Mouse (Mus musculus) forebrain, embryonic 16.5 days (tissue): ENCODE data around the gene Ms4a4d. TPM values are rescaled to one million over a fixed set of nuclear protein-coding genes. Genes with fewer than 3 reads are reported as not detected.

Experiments used
- polyA plus RNA-seq: library from polyadenylated mRNA; unstranded; fragments of >200 nt; fragmentation: Nextera tagmentation; extraction: Ambion mirVana; gene quantifications from 2 replicates; pipeline ENCODE4 v1.2.1, GENCODE M21; 2015

Ms4a4d gene
- polyA plus RNA-seq, 1 experiment from 2014 or later = not detected

Other genes starting within 250 kb of the Ms4a4d start
- gene Ms4a14, start 222.3 kb upstream of the Ms4a4d start, polyA plus RNA-seq = not detected in 2 replicates
- gene Ms4a7, start 200.7 kb upstream of the Ms4a4d start, polyA plus RNA-seq = 2.0 and 2.1 TPM in 2 replicates
- gene Ms4a4a, start 161.3 kb upstream of the Ms4a4d start, polyA plus RNA-seq = 1.3 and 1.8 TPM in 2 replicates
- gene Ms4a4c, start 132.0 kb upstream of the Ms4a4d start, polyA plus RNA-seq = not detected in 2 replicates
- gene Ms4a4b, start 93.2 kb upstream of the Ms4a4d start, polyA plus RNA-seq = not detected in 2 replicates
- 1.5 and 2.1 TPM in 2 replicates for gene Ms4a6c, start 67.4 kb upstream of the Ms4a4d start, polyA plus RNA-seq
- gene Gm8369, start 50.9 kb upstream of the Ms4a4d start, polyA plus RNA-seq = not detected in 2 replicates
- 1.5 and 2.7 TPM in 2 replicates for gene Ms4a6b, start 20.3 kb upstream of the Ms4a4d start, polyA plus RNA-seq
- 1.4 and 1.9 TPM in 2 replicates for gene Ms4a6d, start 68.0 kb downstream of the Ms4a4d start, polyA plus RNA-seq
- 0.14 TPM in 1 of 2 replicates, not detected in the other for gene Ms4a2, start 86.9 kb downstream of the Ms4a4d start, polyA plus RNA-seq
- not detected in 2 replicates for gene Ms4a3, start 104.0 kb downstream of the Ms4a4d start, polyA plus RNA-seq
- not detected in 2 replicates for gene Oosp2, start 123.8 kb downstream of the Ms4a4d start, polyA plus RNA-seq
- not detected in 2 replicates for gene Oosp1, start 154.3 kb downstream of the Ms4a4d start, polyA plus RNA-seq
- not detected in 2 replicates for gene Oosp3, start 160.3 kb downstream of the Ms4a4d start, polyA plus RNA-seq
- gene Gif, start 210.8 kb downstream of the Ms4a4d start, polyA plus RNA-seq = not detected in 2 replicates
- 39.7 and 42.4 TPM in 2 replicates for gene Mrpl16, start 233.6 kb downstream of the Ms4a4d start, polyA plus RNA-seq